Mouse (Mus musculus): ENCODE results near the gene Sec14l2. TPM values are rescaled to one million over a fixed set of nuclear protein-coding genes. Genes with fewer than 3 reads are reported as not detected.

Sec14l2 gene
- polyA plus RNA-seq (2012; rRNA removed): 28.2 and 32.2 TPM in 2 replicates

GRCm38 (mm10) chr11:4122742-4123579 lies at the start of gene Sec14l2:
Gene Sec14l2, minus strand, starts transcription at chr11:4123415.
- TF ChIP-seq CTCF (IDR thresholded peaks at IDR 0.05; ENCODE audit: borderline replicate concordance, insufficient read depth, low read depth, low read length): no peak
- TF ChIP-seq POLR2A (IDR thresholded peaks at IDR 0.05; ENCODE audit: borderline replicate concordance, insufficient read depth, low read length): no peak
- DNase-seq: no peak
- no peaks in the 10 kb centered on the region for H3K4me1 ChIP-seq (ENCODE audit: control insufficient read depth, insufficient read depth, low read length)
- 80% methylated on average over 10 of the region's 10 CpGs for WGBS
- H3K27me3 ChIP-seq (ENCODE audit: control insufficient read depth, insufficient read depth, low read length): no peaks in the 10 kb centered on the region
- no peak within 1 kb of the TSS for H3K4me3 ChIP-seq (replicated peaks; ENCODE audit: insufficient read depth, low read depth, low read length)
- H3K27ac ChIP-seq (ENCODE audit: insufficient read depth, low read length): no peak within 1 kb of the TSS

- H3K27ac ChIP-seq (ENCODE audit: insufficient read depth, low read length): no peak overlapping the region
- 93% methylated on average over 7 of the region's 7 CpGs for WGBS
- H3K27me3 ChIP-seq (ENCODE audit: control insufficient read depth, insufficient read depth, low read length): no peaks in the 10 kb centered on the region
- H3K4me1 ChIP-seq (ENCODE audit: control insufficient read depth, insufficient read depth, low read length): peaks cover 7% of the 10 kb centered on the region; the same call in 1 of the 2 replicates
- no peak overlapping the region for H3K4me3 ChIP-seq (replicated peaks; ENCODE audit: insufficient read depth, low read depth, low read length)
- no peak for TF ChIP-seq POLR2A (IDR thresholded peaks at IDR 0.05; ENCODE audit: borderline replicate concordance, insufficient read depth, low read length)
- no peak for DNase-seq
These were observed 43.4 kb upstream of the Sec14l2 start for GRCm38 (mm10) chr11:4166467-4167090.

GRCm38 (mm10) chr11:4164701-4165100 lies 41.5 kb upstream of the Sec14l2 start:
- 81% methylated on average over 2 of the region's 2 CpGs for WGBS
- no peaks in the 10 kb centered on the region for H3K27me3 ChIP-seq (ENCODE audit: control insufficient read depth, insufficient read depth, low read length)
- DNase-seq: no peak
- H3K27ac ChIP-seq (ENCODE audit: insufficient read depth, low read length): no peak overlapping the region
- H3K4me1 ChIP-seq (ENCODE audit: control insufficient read depth, insufficient read depth, low read length): peaks cover 7% of the 10 kb centered on the region; the same call in 1 of the 2 replicates
- TF ChIP-seq CTCF (IDR thresholded peaks at IDR 0.05; ENCODE audit: borderline replicate concordance, insufficient read depth, low read depth, low read length): no peak
- no peak for TF ChIP-seq POLR2A (IDR thresholded peaks at IDR 0.05; ENCODE audit: borderline replicate concordance, insufficient read depth, low read length)
- no peak overlapping the region for H3K4me3 ChIP-seq (replicated peaks; ENCODE audit: insufficient read depth, low read depth, low read length)

- no peaks in the 10 kb centered on the region for H3K27me3 ChIP-seq (ENCODE audit: control insufficient read depth, insufficient read depth, low read length)
- no peak for DNase-seq
- WGBS: 4% methylated on average over 15 of the region's 15 CpGs
- peak overlapping the region; percentile 84 for H3K27ac ChIP-seq (ENCODE audit: insufficient read depth, low read length)
- TF ChIP-seq POLR2A (IDR thresholded peaks at IDR 0.05; ENCODE audit: borderline replicate concordance, insufficient read depth, low read length): no peak
- H3K4me3 ChIP-seq (replicated peaks; ENCODE audit: insufficient read depth, low read depth, low read length): peak overlapping the region; percentile 71
- peaks cover 7% of the 10 kb centered on the region; the same call in 1 of the 2 replicates for H3K4me1 ChIP-seq (ENCODE audit: control insufficient read depth, insufficient read depth, low read length)
These were observed 37.7 kb upstream of the Sec14l2 start for GRCm38 (mm10) chr11:4160758-4161480.

GRCm38 (mm10) chr11:4159808-4160708 lies 36.8 kb upstream of the Sec14l2 start, which contains the start of the genes Ccdc157 and Sf3a1:
Gene Ccdc157, minus strand, starts transcription at chr11:4160293.
Gene Sf3a1, plus strand, starts transcription at chr11:4160350.
- no peaks in the 10 kb centered on the region for H3K27me3 ChIP-seq (ENCODE audit: control insufficient read depth, insufficient read depth, low read length)
- DNase-seq: peak; percentile 92 to 94
- H3K4me1 ChIP-seq (ENCODE audit: control insufficient read depth, insufficient read depth, low read length): peaks cover 7% of the 10 kb centered on the region; the same call in 1 of the 2 replicates
- peak within 1 kb of the TSS; percentile 71 for H3K4me3 ChIP-seq (replicated peaks; ENCODE audit: insufficient read depth, low read depth, low read length)
- TF ChIP-seq POLR2A (IDR thresholded peaks at IDR 0.05; ENCODE audit: borderline replicate concordance, insufficient read depth, low read length) (peak; percentile 84; the same call in 1 of the 2 replicates), CTCF (IDR thresholded peaks at IDR 0.05; ENCODE audit: borderline replicate concordance, insufficient read depth, low read depth, low read length) (no peak)
- 1% methylated on average over 54 of the region's 54 CpGs for WGBS
- H3K27ac ChIP-seq (ENCODE audit: insufficient read depth, low read length): peak within 1 kb of the TSS; percentile 84

GRCm38 (mm10) chr11:4158676-4159075 lies 35.5 kb upstream of the Sec14l2 start:
- TF ChIP-seq POLR2A (IDR thresholded peaks at IDR 0.05; ENCODE audit: borderline replicate concordance, insufficient read depth, low read length) (no peak), CTCF (IDR thresholded peaks at IDR 0.05; ENCODE audit: borderline replicate concordance, insufficient read depth, low read depth, low read length) (no peak)
- H3K4me1 ChIP-seq (ENCODE audit: control insufficient read depth, insufficient read depth, low read length): peaks cover 3% of the 10 kb centered on the region; the same call in 1 of the 2 replicates
- H3K27me3 ChIP-seq (ENCODE audit: control insufficient read depth, insufficient read depth, low read length): no peaks in the 10 kb centered on the region
- WGBS: 68% methylated on average over 3 of the region's 3 CpGs
- no peak overlapping the region for H3K4me3 ChIP-seq (replicated peaks; ENCODE audit: insufficient read depth, low read depth, low read length)
- no peak overlapping the region for H3K27ac ChIP-seq (ENCODE audit: insufficient read depth, low read length)
- no peak for DNase-seq

DNA sequence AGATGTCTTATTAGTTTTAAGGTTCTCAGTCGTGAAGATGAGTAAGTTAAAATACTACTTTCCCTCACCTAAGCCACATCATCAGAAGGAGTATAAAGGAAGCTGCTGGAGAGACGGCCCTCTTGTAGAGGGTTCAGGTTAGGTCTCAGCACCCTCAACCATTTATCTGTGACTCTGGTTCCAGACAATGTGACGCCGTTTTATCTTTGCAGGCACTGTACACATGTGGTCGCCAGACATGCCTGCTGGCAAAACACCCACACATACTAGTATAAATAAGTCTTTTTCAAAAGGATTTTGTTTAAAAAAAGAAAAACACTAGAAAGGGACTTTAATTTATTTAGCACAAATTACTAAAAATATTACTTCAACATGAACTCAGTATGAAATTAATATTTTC lies 32.4 kb upstream of the Sec14l2 start:
- no peak overlapping the region for H3K4me3 ChIP-seq (replicated peaks; ENCODE audit: insufficient read depth, low read depth, low read length)
- H3K4me1 ChIP-seq (ENCODE audit: control insufficient read depth, insufficient read depth, low read length): no peaks in the 10 kb centered on the region
- H3K27ac ChIP-seq (ENCODE audit: insufficient read depth, low read length): no peak overlapping the region
- DNase-seq: no peak
- H3K27me3 ChIP-seq (ENCODE audit: control insufficient read depth, insufficient read depth, low read length): no peaks in the 10 kb centered on the region
- 89% methylated on average over 5 of the region's 5 CpGs for whole genome bisulfite sequencing
- TF ChIP-seq POLR2A (IDR thresholded peaks at IDR 0.05; ENCODE audit: borderline replicate concordance, insufficient read depth, low read length): no peak
- no peak for TF ChIP-seq CTCF (IDR thresholded peaks at IDR 0.05; ENCODE audit: borderline replicate concordance, insufficient read depth, low read depth, low read length)

Measured in cerebellum, adult 2 months (tissue).